Mouse (Mus musculus): Measurements from ENCODE around the gene Igfbp5. TPM values are rescaled to one million over a fixed set of nuclear protein-coding genes. Genes with fewer than 3 reads are reported as not detected.

Gene Igfbp5
- total RNA-seq, 2 experiments from 2014 or later: 112 to 149 TPM

DNA sequence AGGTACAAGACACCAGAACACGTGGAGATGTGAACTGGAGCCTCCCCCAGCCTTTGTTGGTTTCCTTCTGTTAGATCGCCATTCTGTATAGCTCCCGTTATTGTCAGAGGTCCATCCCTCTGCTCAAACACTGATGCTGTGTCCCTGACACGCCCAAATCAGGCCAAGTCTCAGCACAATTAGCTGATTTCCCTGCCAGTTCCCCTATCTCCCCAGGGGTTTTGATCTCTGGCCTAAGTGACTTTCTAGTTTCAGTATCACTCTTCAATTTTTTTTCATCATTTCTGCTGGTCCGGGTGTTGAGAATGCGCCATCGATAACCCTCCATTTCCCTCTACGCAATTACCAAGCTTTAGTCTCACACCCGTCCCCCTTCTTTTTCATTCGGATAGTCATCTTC, 51.8 kb downstream of the Igfbp5 start:
- no peak for DNase-seq (ENCODE audit: low spot score)
- intact Hi-C loops (cut with DNase I): no loop called here

DNA sequence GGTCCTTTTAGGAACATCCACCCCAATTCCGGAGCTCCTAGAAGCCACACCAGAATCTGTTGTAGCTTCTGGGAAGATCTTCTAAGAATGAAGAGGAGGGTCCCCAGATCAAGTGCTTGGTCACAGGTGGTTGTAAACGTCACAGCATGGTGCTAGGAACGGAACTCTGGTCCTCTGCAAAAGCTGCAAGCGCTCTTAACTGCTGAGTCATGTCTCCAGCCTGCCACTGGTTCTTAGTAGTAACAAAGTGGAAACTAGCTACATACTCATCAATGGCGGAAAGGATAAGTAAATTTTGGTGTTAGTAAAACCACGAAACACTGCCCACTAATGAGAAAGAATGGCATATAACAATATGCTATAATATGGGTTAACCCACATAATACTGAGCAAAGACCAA, 54.7 kb downstream of the Igfbp5 start:
- intact Hi-C loops (cut with DNase I): no loop called here
- DNase-seq (ENCODE audit: low spot score): no peak

DNA sequence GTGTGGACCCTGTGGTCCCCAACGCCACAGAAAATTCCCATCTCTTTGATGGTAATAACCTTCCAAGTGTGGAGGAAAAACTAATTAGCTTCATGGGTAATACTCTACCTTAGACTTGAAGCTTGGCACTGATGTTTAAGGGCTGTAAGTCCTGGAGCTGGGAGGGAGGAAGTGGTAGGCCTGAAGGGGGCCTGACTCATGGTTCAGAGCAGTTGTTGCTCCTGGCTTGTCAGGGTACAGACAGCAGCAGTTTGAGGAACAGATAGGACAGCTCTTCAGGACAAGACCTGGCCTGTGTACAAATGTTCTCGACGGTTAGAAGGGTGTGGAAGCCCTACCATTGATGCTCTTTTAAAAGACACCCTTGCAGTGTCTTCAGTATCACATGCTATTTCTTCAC, 59.1 kb downstream of the Igfbp5 start:
- intact Hi-C loops (cut with DNase I): no loop called here
- DNase-seq (ENCODE audit: low spot score): no peak

DNA sequence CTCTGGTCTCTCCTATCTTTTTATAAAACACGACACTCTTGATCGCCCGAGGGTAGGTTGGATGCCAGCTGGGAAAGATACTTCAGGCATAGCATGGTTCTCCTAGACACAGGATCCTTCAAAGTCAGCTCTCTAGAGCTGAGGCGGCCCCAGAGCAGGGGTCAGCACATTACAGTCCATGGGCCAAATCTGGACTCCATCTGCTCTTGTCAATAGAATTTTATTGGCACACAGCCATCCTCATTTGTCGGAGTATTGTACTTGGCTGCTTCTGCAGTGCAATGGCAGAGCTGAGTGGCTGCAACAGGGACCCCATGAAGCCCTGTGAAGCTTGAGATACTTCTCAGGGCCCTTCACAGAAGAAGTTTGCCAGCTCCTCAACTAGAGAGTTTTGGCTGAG, 59.5 kb downstream of the Igfbp5 start:
- intact Hi-C loops (cut with DNase I): no loop called here
- no peak for DNase-seq (ENCODE audit: low spot score)

DNA sequence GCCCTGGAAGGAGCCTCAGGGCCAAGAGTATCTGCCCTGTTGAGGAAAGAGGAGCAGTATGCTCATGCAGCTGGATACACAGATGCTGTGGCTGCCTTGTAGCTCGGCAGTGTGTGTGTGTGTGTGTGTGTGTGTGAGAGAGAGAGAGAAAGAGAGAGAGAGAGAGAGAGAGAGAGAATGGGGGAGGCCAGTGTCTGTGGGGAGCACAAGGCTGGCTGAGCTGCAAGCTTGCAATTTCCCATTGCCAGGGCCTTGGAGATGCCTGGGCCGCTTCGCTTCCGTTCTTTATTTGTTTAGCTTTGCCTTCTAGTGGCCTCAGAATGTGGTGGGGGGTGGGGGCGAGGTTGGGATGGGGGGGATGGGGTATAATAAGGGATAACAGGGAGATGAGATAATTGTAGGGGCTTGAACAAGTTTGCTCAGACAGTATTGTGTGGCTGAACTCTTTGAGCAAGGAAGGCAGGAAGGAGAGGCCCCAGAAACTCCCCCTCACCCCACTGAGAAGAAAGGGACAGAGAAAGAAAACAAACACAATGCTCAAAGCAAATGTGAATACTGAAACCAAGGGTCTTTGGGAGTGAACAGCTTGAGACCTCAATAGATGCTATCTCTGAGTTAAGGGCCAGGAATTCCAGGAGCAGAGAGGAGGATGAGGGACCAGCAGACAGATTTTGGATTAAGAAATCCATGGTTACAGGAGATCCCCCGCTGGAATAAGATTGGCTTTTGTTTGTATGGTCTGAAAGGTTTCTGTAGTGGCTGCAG, 60.9 kb downstream of the Igfbp5 start:
- DNase-seq (ENCODE audit: low spot score): no peak
- intact Hi-C loops (cut with DNase I): no loop called here

DNA sequence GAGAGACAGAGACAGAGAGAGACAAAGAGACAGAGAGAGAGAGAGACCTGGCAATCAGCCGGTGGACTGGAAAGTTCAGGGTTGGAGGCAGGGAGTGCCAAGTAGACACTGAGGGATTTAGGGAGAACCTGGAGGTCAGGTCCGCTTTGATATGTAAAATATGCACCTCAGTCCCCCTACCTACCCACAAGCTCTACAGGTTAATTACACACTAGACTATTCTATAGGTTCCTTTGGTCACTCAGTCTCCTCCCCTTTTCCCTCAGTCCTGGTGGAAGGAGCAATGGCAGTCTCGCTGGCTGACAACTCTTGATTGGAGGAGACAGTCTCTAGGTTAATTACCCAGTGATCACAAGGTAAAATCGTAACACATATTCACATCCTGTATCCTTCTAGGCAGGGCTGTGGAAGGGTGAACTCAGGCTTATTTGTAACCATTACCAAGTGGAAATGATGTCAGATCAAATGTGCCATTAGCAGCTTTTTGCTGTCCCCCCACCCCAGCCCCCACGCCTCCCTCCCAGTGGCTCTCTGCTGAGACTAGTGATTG, 61.5 kb downstream of the Igfbp5 start:
- intact Hi-C loops (cut with DNase I): no loop called here

DNA sequence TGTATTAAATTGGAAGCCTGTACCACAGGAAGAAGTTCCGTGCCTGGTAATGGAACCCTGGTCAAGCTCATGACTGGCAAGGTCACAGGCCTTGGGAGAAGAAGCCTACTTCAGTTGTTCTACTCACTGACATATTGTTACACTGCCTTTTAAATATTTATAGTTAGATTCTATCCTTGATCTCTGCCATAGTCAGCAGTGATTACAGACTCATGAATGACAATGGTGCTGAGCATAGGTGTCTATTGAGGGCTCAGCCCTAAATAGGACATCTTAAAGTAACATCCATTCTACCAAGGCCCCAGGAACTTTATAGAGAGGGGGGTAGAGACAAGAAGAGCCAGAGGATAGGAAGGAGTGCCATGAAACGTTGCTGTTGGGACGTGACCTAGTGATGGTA, 63.6 kb downstream of the Igfbp5 start:
- intact Hi-C loops (cut with DNase I): no loop called here
- no peak for DNase-seq (ENCODE audit: low spot score)

More for the DNA sequence above, 61.5 kb downstream of the Igfbp5 start:
- no peak for DNase-seq (ENCODE audit: low spot score)

DNA sequence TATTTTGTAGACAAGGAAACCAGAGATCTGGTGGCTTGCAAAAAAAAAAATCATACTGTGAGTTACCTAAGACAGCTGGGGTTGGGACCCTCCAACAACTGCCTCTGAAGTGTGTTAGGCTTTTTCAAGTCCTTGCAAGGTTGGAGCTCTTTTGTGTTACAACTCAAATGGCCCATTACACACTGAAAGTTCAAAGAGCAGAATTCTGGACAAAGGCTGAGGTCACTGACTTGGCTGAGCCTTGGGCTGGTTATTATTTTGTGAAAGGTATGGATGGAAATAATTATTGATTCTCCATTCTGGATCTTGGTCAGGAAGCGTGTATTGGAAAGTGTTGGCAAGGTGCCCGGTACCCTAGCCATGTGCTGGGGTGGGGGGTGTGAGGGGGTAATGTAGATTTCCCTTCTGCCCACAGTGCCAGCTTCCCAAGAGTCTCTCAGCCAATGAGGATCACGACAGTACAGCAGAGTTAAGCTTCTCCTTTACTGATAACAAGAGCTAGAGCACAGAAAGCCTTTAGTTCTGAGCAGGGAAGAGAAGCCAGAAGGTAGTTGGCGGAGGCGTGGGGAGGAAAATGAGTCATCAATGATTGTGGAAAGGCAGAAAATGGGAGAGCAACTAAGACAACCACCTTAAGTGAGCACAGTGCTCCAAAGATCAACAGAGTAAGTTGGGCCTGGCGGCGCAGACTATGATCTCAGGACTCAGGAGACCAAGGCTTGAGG, 64.6 kb downstream of the Igfbp5 start:
- DNase-seq (ENCODE audit: low spot score): no peak
- intact Hi-C loops (cut with DNase I): no loop called here

DNA sequence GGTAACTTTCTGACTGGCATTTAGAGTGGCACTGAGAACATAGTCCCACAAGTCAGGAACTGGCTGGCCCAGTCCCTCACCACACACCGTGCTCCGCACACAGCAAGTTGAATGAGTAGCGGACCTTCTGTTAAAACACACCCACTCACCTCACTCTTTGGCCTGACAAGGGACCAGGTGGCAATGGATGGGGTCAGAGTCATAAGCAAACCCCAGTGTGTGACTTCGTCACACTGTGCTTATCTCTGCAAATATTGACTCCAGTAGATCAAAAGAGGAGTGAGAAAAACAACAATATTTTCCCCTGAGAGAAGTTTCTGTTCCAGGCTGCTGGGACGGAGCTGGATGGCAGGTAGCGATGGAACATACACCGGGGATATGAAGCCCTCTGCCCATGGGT, 65.4 kb downstream of the Igfbp5 start:
- intact Hi-C loops (cut with DNase I): no loop called here
- no peak for DNase-seq (ENCODE audit: low spot score)

Other genes starting within 250 kb of the Igfbp5 start
- gene Ankar, start 174.3 kb downstream of the Igfbp5 start, total RNA-seq (2021): not detected
- gene Rpl37a, start 163.6 kb downstream of the Igfbp5 start, total RNA-seq (2021): 100 to 1,000 TPM; 571 to 619 TPM
- not detected for gene Igfbp2, start 50.4 kb downstream of the Igfbp5 start, total RNA-seq (2021)
- gene Tnp1, start 141.0 kb upstream of the Igfbp5 start, total RNA-seq (2021): not detected

All from heart, postnatal 25 days (tissue).